Mouse (Mus musculus): ENCODE data around the gene Wdr90. TPM values are rescaled to one million over a fixed set of nuclear protein-coding genes. Genes with fewer than 3 reads are reported as not detected.

The Wdr90 gene
- 10 to 100 TPM; 21.2 to 36.6 TPM for total RNA-seq (2021)

- intact Hi-C loops (cut with DNase I) = no loop called here
- DNase-seq (ENCODE audit: low spot score in 2 of 2) = peak; percentile 94 to 95
Observed at GRCm38 (mm10) chr17:25860832-25861703, at the start of gene Wdr90. Wdr90 (minus strand) TSS chr17:25861501.

GRCm38 (mm10) chr17:25907640-25908039 is 46.3 kb upstream of the Wdr90 start:
- no peak for DNase-seq (ENCODE audit: low spot score in 2 of 2)
- intact Hi-C loops (cut with DNase I) = no loop called here

GRCm38 (mm10) chr17:25903061-25903460 is 41.8 kb upstream of the Wdr90 start:
- intact Hi-C loops (cut with DNase I) = no loop called here
- no peak for DNase-seq (ENCODE audit: low spot score in 2 of 2)

- intact Hi-C loops (cut with DNase I) = no loop called here
Observed at GRCm38 (mm10) chr17:25900193-25900592, 38.9 kb upstream of the Wdr90 start.

GRCm38 (mm10) chr17:25895891-25896290 is 34.6 kb upstream of the Wdr90 start:
- DNase-seq (ENCODE audit: low spot score in 2 of 2) = no peak
- intact Hi-C loops (cut with DNase I) = loop anchor here (2.0 kb wide), 2 partner anchors 23 to 113 kb away; partner anchors contain the start of gene Rab40c

More at GRCm38 (mm10) chr17:25900193-25900592, 38.9 kb upstream of the Wdr90 start:
- no peak for DNase-seq (ENCODE audit: low spot score in 2 of 2)

- no peak for DNase-seq (ENCODE audit: low spot score in 2 of 2)
- intact Hi-C loops (cut with DNase I) = loop anchor here (2.0 kb wide), 2 partner anchors 23 to 113 kb away; partner anchors contain the start of gene Rab40c
Observed at GRCm38 (mm10) chr17:25895415-25895814, 34.1 kb upstream of the Wdr90 start.

GRCm38 (mm10) chr17:25893975-25894617 is 32.8 kb upstream of the Wdr90 start:
- intact Hi-C loops (cut with DNase I) = loop anchor here (2.0 to 5.0 kb wide), 3 partner anchors 25 to 115 kb away; partner anchors contain the start of gene Rab40c
- DNase-seq (ENCODE audit: low spot score in 2 of 2) = peak in 1 of 2 experiments; percentile 58

GRCm38 (mm10) chr17:25888837-25889236 is 27.5 kb upstream of the Wdr90 start:
- DNase-seq (ENCODE audit: low spot score in 2 of 2) = no peak
- intact Hi-C loops (cut with DNase I) = loop anchor here (10.0 kb wide), 1 partner anchor 206 kb away; the partner anchor contains the start of genes Decr2 and Nme4

- intact Hi-C loops (cut with DNase I) = loop anchor here (10.0 kb wide), 1 partner anchor 207 kb away; the partner anchor contains the start of genes Decr2 and Nme4
- no peak for DNase-seq (ENCODE audit: low spot score in 2 of 2)
Observed at GRCm38 (mm10) chr17:25887467-25887866, 26.2 kb upstream of the Wdr90 start.

- intact Hi-C loops (cut with DNase I) = loop anchor here (10.0 kb wide), 1 partner anchor 208 kb away; the partner anchor contains the start of genes Decr2 and Nme4
- DNase-seq (ENCODE audit: low spot score in 2 of 2) = no peak
Observed at GRCm38 (mm10) chr17:25886806-25887205, 25.5 kb upstream of the Wdr90 start.

- intact Hi-C loops (cut with DNase I) = loop anchor here (10.0 kb wide), 1 partner anchor 209 kb away; the partner anchor contains the start of genes Decr2 and Nme4
- no peak for DNase-seq (ENCODE audit: low spot score in 2 of 2)
Observed at GRCm38 (mm10) chr17:25885636-25886035, 24.3 kb upstream of the Wdr90 start.

- DNase-seq (ENCODE audit: low spot score in 2 of 2) = no peak
- intact Hi-C loops (cut with DNase I) = loop anchor here (10.0 kb wide), 1 partner anchor 211 kb away; the partner anchor contains the start of genes Decr2 and Nme4
Observed at GRCm38 (mm10) chr17:25883824-25884223, 22.5 kb upstream of the Wdr90 start.

GRCm38 (mm10) chr17:25883268-25883667 is 22.0 kb upstream of the Wdr90 start:
- intact Hi-C loops (cut with DNase I) = loop anchor here (10.0 kb wide), 1 partner anchor 212 kb away; the partner anchor contains the start of genes Decr2 and Nme4

GRCm38 (mm10) chr17:25882306-25882705 is 21.0 kb upstream of the Wdr90 start:
- intact Hi-C loops (cut with DNase I) = loop anchor here (10.0 kb wide), 1 partner anchor 212 kb away; the partner anchor contains the start of genes Decr2 and Nme4
- no peak for DNase-seq (ENCODE audit: low spot score in 2 of 2)

More at GRCm38 (mm10) chr17:25883268-25883667, 22.0 kb upstream of the Wdr90 start:
- DNase-seq (ENCODE audit: low spot score in 2 of 2) = no peak

GRCm38 (mm10) chr17:25881691-25882090 is 20.4 kb upstream of the Wdr90 start:
- intact Hi-C loops (cut with DNase I) = loop anchor here (10.0 kb wide), 1 partner anchor 213 kb away; the partner anchor contains the start of genes Decr2 and Nme4
- DNase-seq (ENCODE audit: low spot score in 2 of 2) = no peak

- intact Hi-C loops (cut with DNase I) = loop anchor here (10.0 kb wide), 1 partner anchor 214 kb away; the partner anchor contains the start of genes Decr2 and Nme4
- no peak for DNase-seq (ENCODE audit: low spot score in 2 of 2)
Observed at GRCm38 (mm10) chr17:25880913-25881641, 19.8 kb upstream of the Wdr90 start.

GRCm38 (mm10) chr17:25880196-25880910 is 19.1 kb upstream of the Wdr90 start, which contains the start of gene Wfikkn1:
Wfikkn1 (minus strand) TSS chr17:25880858.
- intact Hi-C loops (cut with DNase I) = loop anchor here (10.0 kb wide), 1 partner anchor 214 kb away; the partner anchor contains the start of genes Decr2 and Nme4
- DNase-seq (ENCODE audit: low spot score in 2 of 2) = no peak

GRCm38 (mm10) chr17:25879750-25880149 is 18.4 kb upstream of the Wdr90 start:
- no peak for DNase-seq (ENCODE audit: low spot score in 2 of 2)
- intact Hi-C loops (cut with DNase I) = loop anchor here (10.0 kb wide), 1 partner anchor 215 kb away; the partner anchor contains the start of genes Decr2 and Nme4

Measured in left cerebral cortex, postnatal 36 days (tissue).